Mouse (Mus musculus) cerebral cortex, adult 2 months (tissue): ENCODE data around the gene Dmrta2.

Source experiments
- WGBS: fragments of 180-500 bp; shearing (Covaris S2); methylation state at CpG from one replicate; pipeline ENCODE4 v1.1.7; 2018; 5-methylcytosine and 5-hydroxymethylcytosine counted together

Dmrta2 gene

GRCm38 (mm10) chr4:110021956-110022625, 44.2 kb downstream of the Dmrta2 start:
- 15% methylated on average over 25 of the region's 25 CpGs for WGBS

- 61% methylated on average over 6 of the region's 6 CpGs for WGBS
Measured at GRCm38 (mm10) chr4:110028461-110029188, 50.8 kb downstream of the Dmrta2 start.

- 85% methylated on average over 1 of the region's 1 CpGs for WGBS
Measured at GRCm38 (mm10) chr4:110029446-110029845, 51.6 kb downstream of the Dmrta2 start.
